Mouse (Mus musculus) liver, adult 2 months (tissue): Measurements from ENCODE around the gene Banp. TPM values are rescaled to one million over a fixed set of nuclear protein-coding genes. Genes with fewer than 3 reads are reported as not detected.
A peak's percentile ranks its signal among the peaks of the same experiment; 100 is the strongest.

ENCODE experiments used
- DNase-seq: peaks from one replicate; pipeline ENCODE4 v3.0.0-alpha.2; 2011; ENCODE audit warnings: low read depth, low spot score; ENCODE audit errors: extremely low read depth
- H3K27ac ChIP-seq: fragments of 200-500 bp; replicated peaks from 2 replicates; pipeline ENCODE4 v1.5.1; 2012; ENCODE audit warnings: low read depth, mild to moderate bottlenecking, control low read depth, inconsistent platforms, low read length; ENCODE audit not compliant: insufficient read depth
- H3K27me3 ChIP-seq: fragments of 200-500 bp; 2 replicates; pipeline ENCODE4 v1.6.1; 2012; ENCODE audit warnings: mild to moderate bottlenecking, moderate library complexity, low read length, inconsistent platforms; ENCODE audit not compliant: control insufficient read depth, insufficient read depth
- H3K36me3 ChIP-seq: fragments of 200-500 bp; 2 replicates; pipeline ENCODE4 v1.6.1; 2012; ENCODE audit warnings: low read length, inconsistent platforms; ENCODE audit not compliant: control insufficient read depth, insufficient read depth
- H3K4me1 ChIP-seq: fragments of 200-500 bp; 2 replicates; pipeline ENCODE4 v1.6.1; 2011; ENCODE audit warnings: low read length; ENCODE audit not compliant: control insufficient read depth, insufficient read depth
- H3K4me3 ChIP-seq: fragments of 200-500 bp; 2 replicates; pipeline ENCODE4 v1.5.1; 2011; ENCODE audit warnings: low read depth, mild to moderate bottlenecking, control low read depth, low read length, moderate library complexity; ENCODE audit not compliant: insufficient read depth
- H3K79me2 ChIP-seq: fragments of 200-500 bp; 2 replicates; pipeline ENCODE4 v1.6.1; 2012; ENCODE audit warnings: inconsistent platforms, mild to moderate bottlenecking, low read length, moderate library complexity; ENCODE audit not compliant: control insufficient read depth, insufficient read depth
- H3K9ac ChIP-seq: fragments of 200-500 bp; 2 replicates; pipeline ENCODE4 v1.6.1; 2012; ENCODE audit warnings: low read depth, mild to moderate bottlenecking, control low read depth, inconsistent platforms, low read length
- CTCF ChIP-seq: fragments of 200-500 bp; IDR thresholded peaks from 2 replicates; pipeline ENCODE4 v1.5.1; 2011; ENCODE audit warnings: low read depth, low read length, control low read depth
- POLR2A ChIP-seq: fragments of 200-500 bp; IDR thresholded peaks from 2 replicates; pipeline ENCODE4 v1.6.1; 2011; ENCODE audit warnings: low read length, control low read depth; ENCODE audit not compliant: insufficient read depth; ENCODE audit errors: extremely low read depth
- WGBS: fragments of 180-500 bp; shearing (Covaris S2); methylation state at CpG from one replicate; pipeline ENCODE4 v1.1.7; 2018; 5-methylcytosine and 5-hydroxymethylcytosine counted together
- polyA plus RNA-seq: library from polyadenylated mRNA; depleted of rRNA; stranded (reverse); fragments of >200 nt; gene quantifications from 2 replicates; pipeline ENCODE4 v1.2.3, GENCODE M21; 2012
- total RNA-seq: library from RNA; depleted of rRNA; stranded (reverse); fragments of >200 nt; gene quantifications from 2 replicates; pipeline ENCODE4 v1.2.3, GENCODE M21; 2014

Gene Banp
- total and polyA plus RNA-seq, 2 experiments = 9.8 to 38.2 TPM

DNA sequence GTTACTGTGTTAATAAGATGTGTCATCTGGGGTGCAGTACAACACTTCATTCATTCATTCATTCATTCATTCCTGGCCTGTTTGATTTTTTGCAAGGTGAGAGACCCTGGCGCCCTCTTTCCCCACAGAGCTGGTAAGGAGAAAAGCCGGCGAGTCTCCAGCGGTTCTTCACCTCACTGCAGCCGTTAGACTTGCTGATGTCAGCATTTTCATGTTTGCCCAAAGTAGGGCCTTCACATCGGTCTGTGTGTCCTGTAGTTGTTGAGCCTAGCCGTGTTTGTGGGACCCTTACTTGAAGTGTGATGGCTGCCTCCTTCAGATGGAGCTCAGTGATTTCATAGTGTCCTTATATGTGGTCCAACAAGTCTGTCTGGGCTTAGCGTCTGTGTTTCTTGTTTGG lies 20.7 kb downstream of the Banp start:
- DNase-seq = no peak
- no peak overlapping the region for H3K9ac ChIP-seq
- peaks cover 11% of the 10 kb centered on the region; the same call in 1 of the 2 replicates for H3K79me2 ChIP-seq
- H3K4me3 ChIP-seq = no peak overlapping the region
- H3K27ac ChIP-seq = no peak overlapping the region
- H3K36me3 ChIP-seq = peaks cover 7% of the 10 kb centered on the region; the same call in 1 of the 2 replicates
- TF ChIP-seq POLR2A = no peak
- peaks cover 24% of the 10 kb centered on the region for H3K4me1 ChIP-seq
- no peaks in the 10 kb centered on the region for H3K27me3 ChIP-seq
- WGBS = 45% methylated on average over 8 of the region's 8 CpGs

DNA sequence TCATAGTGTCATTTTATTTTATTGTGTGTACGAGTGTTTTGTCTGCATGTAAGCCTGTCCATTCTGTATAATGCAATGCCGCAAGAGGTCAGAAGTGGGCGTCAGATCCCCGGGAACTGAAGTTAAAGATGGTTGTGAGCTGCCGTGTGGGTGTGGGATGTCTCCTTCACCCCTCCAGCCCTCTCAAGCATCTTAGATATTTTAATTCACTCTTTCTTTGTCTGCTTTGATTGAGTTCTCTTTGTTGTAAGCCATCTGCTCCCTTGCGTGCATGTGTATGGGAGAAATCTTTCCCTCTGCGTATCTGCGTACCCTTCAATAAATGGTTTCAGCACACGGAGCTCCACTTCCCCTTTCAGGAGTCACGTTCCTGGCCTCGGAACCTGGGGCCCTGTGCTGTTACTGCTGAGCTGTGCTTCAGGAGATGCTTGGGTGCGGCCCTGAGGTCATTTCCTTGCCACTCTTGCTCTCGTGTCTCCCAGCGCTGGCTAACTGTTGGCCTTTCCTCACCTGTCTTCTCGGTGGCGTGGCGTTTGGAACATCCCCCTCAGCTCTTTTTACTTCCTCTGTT lies 22.0 kb downstream of the Banp start:
- Histone ChIP-seq H3K9ac (no peak overlapping the region), H3K27ac (no peak overlapping the region), H3K4me1 (peaks cover 18% of the 10 kb centered on the region), H3K4me3 (no peak overlapping the region), H3K36me3 (peaks cover 12% of the 10 kb centered on the region; the same call in 1 of the 2 replicates), H3K27me3 (no peaks in the 10 kb centered on the region), H3K79me2 (peaks cover 11% of the 10 kb centered on the region; the same call in 1 of the 2 replicates)
- no peak for DNase-seq
- WGBS = 88% methylated on average over 17 of the region's 17 CpGs
- TF ChIP-seq POLR2A (no peak), CTCF (no peak)

DNA sequence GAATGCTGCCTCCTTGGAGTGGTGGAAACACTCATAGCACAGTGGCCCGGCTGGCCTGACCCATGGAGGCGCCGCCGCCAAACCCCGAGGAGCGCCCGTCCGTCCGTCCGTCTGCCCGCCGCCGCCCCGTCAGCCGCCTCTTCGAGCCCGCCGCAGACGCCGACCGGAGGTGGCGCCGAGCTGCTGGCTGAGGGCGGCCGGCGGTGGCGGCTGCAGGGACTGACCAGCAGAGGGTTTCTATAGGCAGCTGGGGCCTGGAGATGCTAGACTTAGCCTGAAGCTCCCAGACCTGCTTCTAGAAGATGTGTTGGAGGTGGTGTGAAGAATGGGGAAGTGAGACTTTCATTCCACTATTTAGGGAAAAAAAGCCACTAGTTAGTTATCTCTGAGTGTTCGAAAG lies 24.4 kb downstream of the Banp start:
- H3K27ac ChIP-seq = no peak overlapping the region
- no peaks in the 10 kb centered on the region for H3K27me3 ChIP-seq
- peaks cover 17% of the 10 kb centered on the region; the same call in 1 of the 2 replicates for H3K36me3 ChIP-seq
- DNase-seq = no peak
- no peak overlapping the region for H3K9ac ChIP-seq
- H3K4me3 ChIP-seq = no peak overlapping the region
- no peaks in the 10 kb centered on the region; the same call in 1 of the 2 replicates for H3K4me1 ChIP-seq
- peaks cover 11% of the 10 kb centered on the region; the same call in 1 of the 2 replicates for H3K79me2 ChIP-seq
- 97% methylated on average over 28 of the region's 28 CpGs for WGBS
- TF ChIP-seq POLR2A (no peak), CTCF (no peak)

DNA sequence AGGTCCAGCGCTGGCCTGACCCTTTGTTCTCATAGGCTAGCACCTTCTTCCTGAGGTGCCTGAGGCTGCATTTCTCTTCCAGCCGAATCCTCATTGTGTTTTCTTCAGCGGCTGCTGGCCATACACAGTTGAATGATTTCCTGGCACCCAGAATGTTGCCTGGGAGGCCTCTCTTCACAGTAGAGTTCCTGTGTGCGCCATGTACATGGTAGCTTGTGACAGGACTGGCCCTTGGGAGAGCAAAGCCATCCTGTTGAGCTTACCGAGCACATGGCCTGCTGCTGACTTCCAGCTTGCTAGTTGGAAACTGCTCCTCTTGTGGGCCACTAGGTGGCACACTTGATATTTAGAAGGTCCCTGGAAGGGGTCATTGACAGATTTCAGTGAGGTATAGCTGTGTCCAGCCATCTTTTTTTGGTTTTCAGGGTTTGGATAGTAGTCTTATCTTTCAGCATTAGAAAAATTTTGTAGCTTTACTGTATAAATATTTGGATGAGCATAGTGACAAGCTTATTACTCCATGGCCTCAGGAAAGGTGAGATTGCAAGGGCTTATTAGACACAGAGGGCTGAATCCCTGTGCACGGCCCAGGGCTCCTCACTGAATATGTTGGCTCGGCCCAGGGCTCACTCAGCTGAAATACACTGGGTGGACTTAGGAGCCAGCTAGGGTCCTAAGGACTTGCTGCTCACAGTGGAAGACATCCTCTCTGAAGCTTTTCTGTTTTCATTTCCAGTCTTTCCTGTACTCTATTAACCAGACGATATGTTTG lies 28.5 kb downstream of the Banp start:
- no peaks in the 10 kb centered on the region for H3K27me3 ChIP-seq
- no peak overlapping the region for H3K9ac ChIP-seq
- TF ChIP-seq CTCF (peak; percentile 63), POLR2A (no peak)
- 77% methylated on average over 8 of the region's 8 CpGs for WGBS
- DNase-seq = peak; percentile 63
- peaks cover 14% of the 10 kb centered on the region for H3K4me1 ChIP-seq
- peaks cover 19% of the 10 kb centered on the region; the same call in 1 of the 2 replicates for H3K36me3 ChIP-seq
- H3K4me3 ChIP-seq = no peak overlapping the region
- no peaks in the 10 kb centered on the region for H3K79me2 ChIP-seq
- no peak overlapping the region for H3K27ac ChIP-seq

DNA sequence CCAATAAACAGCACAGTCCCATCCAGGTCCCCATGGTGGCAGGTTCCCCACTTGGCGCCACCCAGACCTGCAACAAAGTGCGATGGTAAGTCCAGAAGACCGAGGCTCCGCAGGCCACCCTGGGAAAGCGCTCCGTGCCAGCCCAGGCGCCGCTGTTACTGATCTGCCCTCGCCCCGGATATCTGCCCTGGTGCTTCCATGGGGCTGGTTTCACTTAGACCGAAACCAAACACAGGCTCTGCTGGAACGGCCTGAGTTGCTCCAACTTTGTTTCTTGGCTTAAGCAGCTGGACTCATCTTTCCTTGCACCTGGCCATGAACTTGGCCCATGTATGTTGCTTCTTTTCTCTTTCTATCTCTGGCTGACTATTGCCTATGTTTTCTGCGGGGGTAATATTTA lies 29.1 kb downstream of the Banp start:
- no peak for DNase-seq
- 97% methylated on average over 13 of the region's 13 CpGs for WGBS
- no peak for TF ChIP-seq POLR2A
- TF ChIP-seq CTCF = no peak
- Histone ChIP-seq H3K79me2 (no peaks in the 10 kb centered on the region), H3K9ac (no peak overlapping the region), H3K36me3 (peaks cover 19% of the 10 kb centered on the region; the same call in 1 of the 2 replicates), H3K4me3 (no peak overlapping the region), H3K27me3 (no peaks in the 10 kb centered on the region), H3K4me1 (peaks cover 14% of the 10 kb centered on the region), H3K27ac (no peak overlapping the region)
